Mouse (Mus musculus) E14TG2a.4 (cell line): Measurements from ENCODE around the gene Elovl7.

ENCODE experiments used
- CTCF ChIP-seq: conservative IDR thresholded peaks from 2 replicates; pipeline ENCODE4 v1.5.1; 2014; ENCODE audit warnings: low read length
- NANOG ChIP-seq: IDR thresholded peaks from 2 replicates; pipeline ENCODE4 v1.6.1; 2014; ENCODE audit warnings: borderline replicate concordance, low read length, mixed read lengths
- POU5F1 ChIP-seq: IDR thresholded peaks from 2 replicates; pipeline ENCODE4 v1.6.1; 2014; ENCODE audit warnings: low read length, borderline replicate concordance

DNA sequence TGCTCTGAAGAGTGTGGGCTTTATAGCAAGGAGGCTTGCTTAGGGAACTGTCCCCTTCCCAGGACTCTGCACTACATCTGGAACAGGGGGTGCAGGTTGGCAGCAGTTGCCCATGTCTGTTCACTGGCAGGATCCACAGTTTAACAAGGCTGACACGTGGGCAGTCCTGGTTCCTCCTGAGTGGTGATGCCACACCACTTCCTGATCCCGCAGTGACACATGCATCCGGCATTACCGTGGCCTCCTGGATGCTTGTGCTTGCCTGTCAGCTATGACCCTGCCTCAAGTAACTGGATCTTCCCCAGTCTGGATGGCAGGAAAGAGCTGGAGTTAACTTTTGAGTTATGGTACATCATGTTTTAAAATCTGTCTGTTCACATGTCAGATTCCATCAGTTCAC, 26.2 kb upstream of the Elovl7 start:
- TF ChIP-seq CTCF (no peak), POU5F1 (no peak), NANOG (no peak)
